Mouse (Mus musculus): Measurements from ENCODE around the gene Epha10.

Epha10 gene

GRCm38 (mm10) chr4:124880599-124880998, at the start of gene Epha10:
TSS of gene Epha10 (plus strand) at chr4:124880899.
- no peak for DNase-seq (ENCODE audit: low read depth, low spot score)

GRCm38 (mm10) chr4:124832796-124833195, 47.9 kb upstream of the Epha10 start:
- DNase-seq (ENCODE audit: low read depth, low spot score): no peak

- DNase-seq (ENCODE audit: low read depth, low spot score): no peak
Observed at GRCm38 (mm10) chr4:124838035-124838700, 42.5 kb upstream of the Epha10 start.

GRCm38 (mm10) chr4:124840998-124841397, 39.7 kb upstream of the Epha10 start:
- DNase-seq (ENCODE audit: low read depth, low spot score): no peak

- no peak for DNase-seq (ENCODE audit: low read depth, low spot score)
Observed at GRCm38 (mm10) chr4:124843493-124843892, 37.2 kb upstream of the Epha10 start.

GRCm38 (mm10) chr4:124847573-124847972, 33.1 kb upstream of the Epha10 start:
- no peak for DNase-seq (ENCODE audit: low read depth, low spot score)

GRCm38 (mm10) chr4:124849631-124850260, 31.0 kb upstream of the Epha10 start:
- no peak for DNase-seq (ENCODE audit: low read depth, low spot score)

GRCm38 (mm10) chr4:124850261-124850913, 30.3 kb upstream of the Epha10 start, which contains the start of gene Yrdc:
TSS of gene Yrdc (plus strand) at chr4:124850679.
- peak; percentile 84 for DNase-seq (ENCODE audit: low read depth, low spot score)

- no peak for DNase-seq (ENCODE audit: low read depth, low spot score)
Observed at GRCm38 (mm10) chr4:124850933-124851658, 29.6 kb upstream of the Epha10 start, which contains the start of gene 1110065P20Rik. TSS of gene 1110065P20Rik (minus strand) at chr4:124851196.

- DNase-seq (ENCODE audit: low read depth, low spot score): no peak
Observed at GRCm38 (mm10) chr4:124856294-124856693, 24.4 kb upstream of the Epha10 start.

- DNase-seq (ENCODE audit: low read depth, low spot score): no peak
Observed at GRCm38 (mm10) chr4:124858370-124858769, 22.3 kb upstream of the Epha10 start.

GRCm38 (mm10) chr4:124860446-124860845, 20.3 kb upstream of the Epha10 start:
- DNase-seq (ENCODE audit: low read depth, low spot score): no peak

- no peak for DNase-seq (ENCODE audit: low read depth, low spot score)
Observed at GRCm38 (mm10) chr4:124861283-124862188, 19.2 kb upstream of the Epha10 start, which contains the start of gene Maneal. TSS of gene Maneal (minus strand) at chr4:124862171.

- no peak for DNase-seq (ENCODE audit: low read depth, low spot score)
Observed at GRCm38 (mm10) chr4:124872719-124873118, 8.0 kb upstream of the Epha10 start.

- DNase-seq (ENCODE audit: low read depth, low spot score): no peak
Observed at GRCm38 (mm10) chr4:124881341-124881908, 726 bp downstream of the Epha10 start.

- DNase-seq (ENCODE audit: low read depth, low spot score): no peak
Observed at GRCm38 (mm10) chr4:124882151-124882729, 1.5 kb downstream of the Epha10 start.

- no peak for DNase-seq (ENCODE audit: low read depth, low spot score)
Observed at GRCm38 (mm10) chr4:124888702-124889101, 8.0 kb downstream of the Epha10 start.

- no peak for DNase-seq (ENCODE audit: low read depth, low spot score)
Observed at GRCm38 (mm10) chr4:124889935-124890334, 9.2 kb downstream of the Epha10 start.

GRCm38 (mm10) chr4:124890831-124891230, 10.1 kb downstream of the Epha10 start:
- DNase-seq (ENCODE audit: low read depth, low spot score): no peak

GRCm38 (mm10) chr4:124893769-124894168, 13.1 kb downstream of the Epha10 start:
- no peak for DNase-seq (ENCODE audit: low read depth, low spot score)
